Mouse (Mus musculus) thymus, adult 2 months (tissue): ENCODE data around the gene Olfr972. TPM values are rescaled to one million over a fixed set of nuclear protein-coding genes. Genes with fewer than 3 reads are reported as not detected.
"Not testable (repeated sequence)": the region's sequence is repeated elsewhere in the genome, so short reads cannot be mapped to it uniquely, and the experiment has no call there.

Experiments
- DNase-seq: peaks from one replicate; pipeline ENCODE4 v3.0.0; 2021
- H3K27ac ChIP-seq: fragments of 200-500 bp; 2 replicates; pipeline ENCODE4 v1.5.1; 2012; ENCODE audit warnings: low read length, control low read depth; ENCODE audit not compliant: control insufficient read depth, insufficient read depth
- H3K27me3 ChIP-seq: fragments of 200-500 bp; 2 replicates; pipeline ENCODE4 v1.6.1; 2012; ENCODE audit warnings: mild to moderate bottlenecking, low read length, moderate library complexity, mixed read lengths; ENCODE audit not compliant: control insufficient read depth, insufficient read depth
- H3K36me3 ChIP-seq: fragments of 200-500 bp; 2 replicates; pipeline ENCODE4 v1.6.1; 2012; ENCODE audit warnings: mild to moderate bottlenecking, low read length, moderate library complexity; ENCODE audit not compliant: control insufficient read depth, insufficient read depth
- H3K4me1 ChIP-seq: fragments of 200-500 bp; replicated peaks from 2 replicates; pipeline ENCODE4 v1.6.1; 2012; ENCODE audit warnings: low read length; ENCODE audit not compliant: control insufficient read depth, insufficient read depth
- H3K4me3 ChIP-seq: fragments of 200-500 bp; 2 replicates; pipeline ENCODE4 v1.5.1; 2012; ENCODE audit warnings: mild to moderate bottlenecking, low read length, control low read depth, moderate library complexity; ENCODE audit not compliant: control insufficient read depth, insufficient read depth
- CTCF ChIP-seq: fragments of 200-500 bp; IDR thresholded peaks from 2 replicates; pipeline ENCODE4 v1.5.1; 2012; ENCODE audit warnings: mild to moderate bottlenecking, control low read depth, low read length, moderate library complexity, borderline replicate concordance; ENCODE audit not compliant: control insufficient read depth, poor library complexity, insufficient read depth; ENCODE audit errors: extremely low read depth
- POLR2A ChIP-seq: fragments of 200-500 bp; IDR thresholded peaks from 2 replicates; pipeline ENCODE4 v1.6.1; 2012; ENCODE audit warnings: mild to moderate bottlenecking, low read length, control low read depth, moderate library complexity; ENCODE audit not compliant: control insufficient read depth, poor library complexity, insufficient read depth; ENCODE audit errors: extremely low read depth
- WGBS: fragments of 180-500 bp; shearing (Covaris S2); methylation state at CpG from one replicate; pipeline ENCODE4 v1.1.7; 2018; 5-methylcytosine and 5-hydroxymethylcytosine counted together
- polyA plus RNA-seq: library from polyadenylated mRNA; depleted of rRNA; stranded (reverse); fragments of >200 nt; gene quantifications from 2 replicates; pipeline ENCODE4 v1.2.3, GENCODE M21; 2012; rRNA removed

Gene Olfr972
- not detected in 2 replicates for polyA plus RNA-seq

GRCm38 (mm10) chr9:39866122-39866521 is at the start of gene Olfr972:
TSS of gene Olfr972 (plus strand) at chr9:39866422.
- H3K36me3 ChIP-seq, result no peaks in the 10 kb centered on the region

GRCm38 (mm10) chr9:39836576-39836975 is 29.6 kb upstream of the Olfr972 start, which contains the start of gene Olfr971:
TSS of gene Olfr971 (plus strand) at chr9:39836876.
- 95% methylated on average over 2 of the region's 2 CpGs for WGBS
- not testable (repeated sequence) for H3K27ac ChIP-seq, H3K36me3 ChIP-seq, DNase-seq, H3K27me3 ChIP-seq, H3K4me1 ChIP-seq, H3K4me3 ChIP-seq

More at GRCm38 (mm10) chr9:39866122-39866521, at the start of gene Olfr972:
- no peaks in the 10 kb centered on the region for H3K27me3 ChIP-seq
- no peak within 1 kb of the TSS for H3K4me3 ChIP-seq
- no peak for DNase-seq
- no peak within 1 kb of the TSS for H3K27ac ChIP-seq
- 82% methylated on average over 2 of the region's 2 CpGs for WGBS
- H3K4me1 ChIP-seq, result no peaks in the 10 kb centered on the region
- TF ChIP-seq CTCF (no peak), POLR2A (no peak)

- not testable (repeated sequence) for H3K27ac ChIP-seq, H3K4me3 ChIP-seq, H3K27me3 ChIP-seq, H3K4me1 ChIP-seq, H3K36me3 ChIP-seq, DNase-seq
- 92% methylated on average over 1 of the region's 1 CpGs for WGBS
Observed at GRCm38 (mm10) chr9:39871986-39872385, 5.8 kb downstream of the Olfr972 start.

DNA sequence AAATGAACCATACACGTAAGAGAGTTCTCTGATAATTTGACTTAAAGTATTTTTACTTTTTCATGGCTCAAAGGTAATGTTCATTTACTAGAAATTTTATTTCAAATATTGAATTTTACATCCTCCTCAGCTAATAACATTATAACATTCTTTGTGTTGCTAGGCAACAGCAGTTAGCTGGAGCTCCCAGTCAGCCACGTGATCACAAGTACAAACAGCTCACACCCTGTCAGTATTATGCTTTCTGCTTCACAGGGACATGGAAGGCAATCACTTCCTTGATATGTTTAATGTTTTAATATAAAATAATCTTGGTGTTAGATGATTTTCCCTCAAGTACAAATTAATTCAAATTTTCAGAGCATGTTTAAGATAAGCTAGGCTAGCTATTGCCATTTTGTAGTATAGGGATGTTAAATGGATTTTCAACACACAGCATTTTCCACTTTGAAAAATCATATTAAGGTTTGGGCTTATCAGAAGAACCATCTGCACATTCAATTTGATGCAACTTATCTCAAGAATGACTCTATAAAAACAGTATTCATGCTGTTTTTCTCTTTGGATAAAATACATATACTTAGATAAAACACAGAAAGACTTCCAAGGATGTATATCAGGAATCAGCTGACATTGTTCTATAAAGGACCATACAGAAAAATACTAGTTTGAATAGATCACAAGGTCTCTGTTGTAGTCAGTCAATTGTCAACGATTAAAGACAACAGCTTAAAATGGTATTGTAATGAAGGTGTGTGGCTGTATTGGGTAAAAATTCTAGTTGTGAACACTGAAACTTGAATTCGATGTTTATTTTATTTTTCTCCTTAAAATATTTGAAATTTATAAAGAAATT is 11.5 kb downstream of the Olfr972 start:
- not testable (repeated sequence) for H3K27ac ChIP-seq, H3K27me3 ChIP-seq, DNase-seq, H3K36me3 ChIP-seq, H3K4me1 ChIP-seq, H3K4me3 ChIP-seq
- WGBS, result no CpG with 5 or more reads among the region's 4 CpGs

- 6% methylated on average over 6 of the region's 6 CpGs for WGBS
Observed at GRCm38 (mm10) chr9:39905106-39905505, 38.9 kb downstream of the Olfr972 start.

DNA sequence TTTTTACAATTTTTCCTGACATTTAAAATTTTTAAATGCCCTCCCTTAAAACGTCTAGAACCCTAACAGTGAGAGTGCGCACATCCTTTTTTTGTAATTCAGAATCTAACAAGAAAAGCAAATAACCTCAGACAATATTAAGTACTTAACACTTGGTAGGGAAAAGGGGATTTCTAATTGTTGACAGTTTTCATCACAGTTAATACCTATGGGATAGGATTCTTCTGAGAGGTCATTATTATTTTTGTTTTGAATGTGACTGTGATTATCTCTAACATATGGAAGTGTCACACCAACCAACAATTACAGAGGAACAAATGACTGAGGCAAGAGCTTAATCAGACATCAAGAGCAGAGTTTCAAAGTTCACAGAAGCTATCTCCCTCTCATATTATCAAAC is 40.8 kb downstream of the Olfr972 start, which contains the start of gene Olfr229:
TSS of gene Olfr229 (plus strand) at position 301 of the 400 bp plus-strand sequence.
- Histone ChIP-seq H3K4me1 (no peaks in the 10 kb centered on the region), H3K36me3 (no peaks in the 10 kb centered on the region), H3K27me3 (no peaks in the 10 kb centered on the region), H3K4me3 (no peak within 1 kb of the TSS), H3K27ac (no peak within 1 kb of the TSS)
- TF ChIP-seq CTCF (no peak), POLR2A (no peak)
- WGBS, result 87% methylated on average over 2 of the region's 2 CpGs
- DNase-seq, result no peak

More at GRCm38 (mm10) chr9:39905106-39905505, 38.9 kb downstream of the Olfr972 start:
- Histone ChIP-seq H3K27ac (no peak overlapping the region), H3K4me1 (no peaks in the 10 kb centered on the region), H3K4me3 (no peak overlapping the region), H3K36me3 (no peaks in the 10 kb centered on the region), H3K27me3 (no peaks in the 10 kb centered on the region)
- no peak for DNase-seq
- TF ChIP-seq POLR2A (no peak), CTCF (no peak)

- no peaks in the 10 kb centered on the region for H3K36me3 ChIP-seq
- TF ChIP-seq CTCF (no peak), POLR2A (no peak)
- 53% methylated on average over 3 of the region's 3 CpGs for WGBS
Observed at GRCm38 (mm10) chr9:39909939-39910338, 43.7 kb downstream of the Olfr972 start.

More at GRCm38 (mm10) chr9:39909939-39910338, 43.7 kb downstream of the Olfr972 start:
- H3K27me3 ChIP-seq, result no peaks in the 10 kb centered on the region
- H3K4me1 ChIP-seq, result no peaks in the 10 kb centered on the region
- no peak for DNase-seq
- no peak overlapping the region for H3K27ac ChIP-seq
- H3K4me3 ChIP-seq, result no peak overlapping the region

Other genes starting within 250 kb of the Olfr972 start
- gene Olfr960, start 245.0 kb upstream of the Olfr972 start, polyA plus RNA-seq, result not detected in 2 replicates
- gene Olfr961, start 221.3 kb upstream of the Olfr972 start, polyA plus RNA-seq, result not detected in 2 replicates
- not detected in 2 replicates for gene Olfr963, start 199.2 kb upstream of the Olfr972 start, polyA plus RNA-seq
- gene Olfr149, start 159.3 kb upstream of the Olfr972 start, polyA plus RNA-seq, result not detected in 2 replicates
- not detected in 2 replicates for gene Olfr965, start 155.1 kb upstream of the Olfr972 start, polyA plus RNA-seq
- not detected in 2 replicates for gene Olfr150, start 135.4 kb upstream of the Olfr972 start, polyA plus RNA-seq
- not detected in 2 replicates for gene Olfr967, start 120.2 kb upstream of the Olfr972 start, polyA plus RNA-seq
- gene Olfr968, start 83.2 kb upstream of the Olfr972 start, polyA plus RNA-seq, result not detected in 2 replicates
- not detected in 2 replicates for gene Olfr969, start 75.5 kb upstream of the Olfr972 start, polyA plus RNA-seq
- gene Olfr970, start 57.6 kb upstream of the Olfr972 start, polyA plus RNA-seq, result not detected in 2 replicates
- not detected in 2 replicates for gene Olfr971, start 29.5 kb upstream of the Olfr972 start, polyA plus RNA-seq
- not detected in 2 replicates for gene Olfr229, start 40.9 kb downstream of the Olfr972 start, polyA plus RNA-seq
- not detected in 2 replicates for gene Olfr974, start 71.1 kb downstream of the Olfr972 start, polyA plus RNA-seq
- not detected in 2 replicates for gene Olfr975, start 85.6 kb downstream of the Olfr972 start, polyA plus RNA-seq
- not detected in 2 replicates for gene Olfr976, start 94.7 kb downstream of the Olfr972 start, polyA plus RNA-seq
- not detected in 2 replicates for gene Olfr978, start 125.7 kb downstream of the Olfr972 start, polyA plus RNA-seq
- not detected in 2 replicates for gene Olfr979, start 137.0 kb downstream of the Olfr972 start, polyA plus RNA-seq
- not detected in 2 replicates for gene Olfr980, start 143.2 kb downstream of the Olfr972 start, polyA plus RNA-seq
- not detected in 2 replicates for gene Olfr981, start 155.0 kb downstream of the Olfr972 start, polyA plus RNA-seq
- not detected in 2 replicates for gene Olfr982, start 207.4 kb downstream of the Olfr972 start, polyA plus RNA-seq
- not detected in 2 replicates for gene Olfr983, start 227.2 kb downstream of the Olfr972 start, polyA plus RNA-seq
- gene Olfr984, start 247.8 kb downstream of the Olfr972 start, polyA plus RNA-seq, result not detected in 2 replicates